Mouse (Mus musculus): ENCODE measurements around the gene AI182371.

GRCm38 (mm10) chr2:35131991-35132661, 30.8 kb upstream of the AI182371 start:
- TF ChIP-seq CTCF (IDR thresholded peaks at IDR 0.05; ENCODE audit: borderline replicate concordance, extremely low read depth, insufficient read depth, insufficient read length) (peak; percentile 24; the same call in 1 of the 2 replicates), POLR2A (IDR thresholded peaks at IDR 0.05; ENCODE audit: borderline replicate concordance, extremely low read depth, insufficient read depth, insufficient read length, poor library complexity, severe bottlenecking) (peak; percentile 9; the same call in 1 of the 2 replicates)

All from brain, embryonic 14.5 days (tissue).